Mouse (Mus musculus) hindbrain, embryonic 14.5 days (tissue): ENCODE data around the gene Ankrd40. TPM values are rescaled to one million over a fixed set of nuclear protein-coding genes. Genes with fewer than 3 reads are reported as not detected.

Experiments
- ATAC-seq: fragments of 200-750 bp; cut with Nextera tagmentation; 2 replicates; pipeline ENCODE4 v1.8.0; 2017; ENCODE audit warnings: moderate number of reproducible peaks, mild to moderate bottlenecking, moderate TSS enrichment, moderate library complexity; ENCODE audit not compliant: low FRiP score
- DNase-seq: peaks from one replicate; pipeline ENCODE4 v3.0.0-alpha.2; 2015; ENCODE audit warnings: low spot score
- H3K27ac ChIP-seq: fragments of 300-500 bp; sonication (generic); 2 replicates; pipeline ENCODE4 v1.5.1; 2014; ENCODE audit warnings: mild to moderate bottlenecking, moderate library complexity
- H3K27me3 ChIP-seq: fragments of 300-500 bp; sonication (generic); 2 replicates; pipeline ENCODE4 v1.6.1; 2014; ENCODE audit warnings: mild to moderate bottlenecking, low read length, mixed read lengths; ENCODE audit not compliant: control insufficient read depth, insufficient read depth
- H3K36me3 ChIP-seq: fragments of 300-500 bp; sonication (generic); replicated peaks from 2 replicates; pipeline ENCODE4 v1.6.1; 2014; ENCODE audit not compliant: control insufficient read depth, insufficient read depth
- H3K4me1 ChIP-seq: fragments of 300-500 bp; sonication (generic); replicated peaks from 2 replicates; pipeline ENCODE4 v1.6.1; 2014; ENCODE audit warnings: antibody characterized with exemption, low read length, mixed read lengths; ENCODE audit not compliant: control insufficient read depth, insufficient read depth
- H3K4me2 ChIP-seq: fragments of 300-500 bp; sonication (generic); replicated peaks from 2 replicates; pipeline ENCODE4 v1.6.1; 2014; ENCODE audit warnings: mild to moderate bottlenecking, moderate library complexity
- H3K4me3 ChIP-seq: fragments of 300-500 bp; sonication (generic); replicated peaks from 2 replicates; pipeline ENCODE4 v1.5.1; 2014; ENCODE audit warnings: mild to moderate bottlenecking, low read length
- H3K9ac ChIP-seq: fragments of 300-500 bp; sonication (generic); 2 replicates; pipeline ENCODE4 v1.6.1; 2014
- H3K9me3 ChIP-seq: fragments of 300-500 bp; sonication (generic); 2 replicates; pipeline ENCODE4 v1.6.1; 2016; ENCODE audit warnings: low read length; ENCODE audit not compliant: control insufficient read depth
- WGBS: fragments of 180-500 bp; shearing (Covaris S2); extraction: QIAGEN DNeasy Blood & Tissue Kit; methylation state at CpG from one replicate; pipeline ENCODE4 v1.1.7; 2014; 5-methylcytosine and 5-hydroxymethylcytosine counted together
- polyA plus RNA-seq: library from polyadenylated mRNA; unstranded; fragments of >200 nt; fragmentation: Nextera tagmentation; extraction: Ambion mirVana; gene quantifications from 2 replicates; pipeline ENCODE4 v1.2.1, GENCODE M21; 2014

The Ankrd40 gene
- polyA plus RNA-seq, 1 experiment from 2014 or later: 12.8 TPM

- Histone ChIP-seq H3K27ac (no peak overlapping the region), H3K4me1 (peaks cover 35% of the 10 kb centered on the region), H3K4me3 (no peak overlapping the region), H3K4me2 (no peak overlapping the region; the same call in 1 of the 2 replicates), H3K9ac (no peak overlapping the region), H3K9me3 (no peaks in the 10 kb centered on the region), H3K36me3 (peaks cover 14% of the 10 kb centered on the region), H3K27me3 (no peaks in the 10 kb centered on the region)
- WGBS: 92% methylated on average over 3 of the region's 3 CpGs
- ATAC-seq (no peak), DNase-seq (no peak)
Measured at GRCm38 (mm10) chr11:94330211-94330610, 2.4 kb downstream of the Ankrd40 start.

GRCm38 (mm10) chr11:94332726-94333125, 4.9 kb downstream of the Ankrd40 start:
- ATAC-seq (no peak), DNase-seq (no peak)
- Histone ChIP-seq H3K27me3 (no peaks in the 10 kb centered on the region), H3K9me3 (no peaks in the 10 kb centered on the region), H3K9ac (no peak overlapping the region), H3K4me1 (peaks cover 24% of the 10 kb centered on the region), H3K4me3 (no peak overlapping the region), H3K4me2 (no peak overlapping the region), H3K27ac (no peak overlapping the region), H3K36me3 (peaks cover 36% of the 10 kb centered on the region)
- 92% methylated on average over 6 of the region's 6 CpGs for WGBS

- 84% methylated on average over 8 of the region's 8 CpGs for WGBS
- peaks cover 15% of the 10 kb centered on the region for H3K4me1 ChIP-seq
- H3K27ac ChIP-seq: no peak overlapping the region
- no peak overlapping the region for H3K9ac ChIP-seq
- no peak for DNase-seq
- peaks cover 52% of the 10 kb centered on the region for H3K36me3 ChIP-seq
- H3K9me3 ChIP-seq: no peaks in the 10 kb centered on the region
- no peak for ATAC-seq
- H3K27me3 ChIP-seq: no peaks in the 10 kb centered on the region
- H3K4me3 ChIP-seq: no peak overlapping the region
- H3K4me2 ChIP-seq: no peak overlapping the region
Measured at GRCm38 (mm10) chr11:94334386-94334968, 6.7 kb downstream of the Ankrd40 start.

- Histone ChIP-seq H3K4me2 (no peak overlapping the region), H3K27ac (no peak overlapping the region), H3K27me3 (no peaks in the 10 kb centered on the region), H3K9me3 (no peaks in the 10 kb centered on the region), H3K4me1 (no peaks in the 10 kb centered on the region), H3K4me3 (no peak overlapping the region), H3K36me3 (peaks cover 61% of the 10 kb centered on the region), H3K9ac (no peak overlapping the region)
- no peak for ATAC-seq
- DNase-seq: no peak
Measured at GRCm38 (mm10) chr11:94336551-94336950, 8.8 kb downstream of the Ankrd40 start.

- H3K36me3 ChIP-seq: peaks cover 61% of the 10 kb centered on the region
- no peak for ATAC-seq
Measured at GRCm38 (mm10) chr11:94338347-94338746, 10.5 kb downstream of the Ankrd40 start.

GRCm38 (mm10) chr11:94339732-94340585, 12.2 kb downstream of the Ankrd40 start:
- no peak overlapping the region for H3K4me3 ChIP-seq
- H3K36me3 ChIP-seq: peaks cover 49% of the 10 kb centered on the region
- H3K4me2 ChIP-seq: no peak overlapping the region
- no peak overlapping the region for H3K27ac ChIP-seq
- WGBS: 58% methylated on average over 18 of the region's 18 CpGs
- DNase-seq: peak; percentile 83
- no peak overlapping the region for H3K9ac ChIP-seq
- peak; percentile 86 for ATAC-seq
- no peaks in the 10 kb centered on the region for H3K9me3 ChIP-seq
- no peaks in the 10 kb centered on the region for H3K27me3 ChIP-seq
- H3K4me1 ChIP-seq: peaks cover 12% of the 10 kb centered on the region

More at GRCm38 (mm10) chr11:94338347-94338746, 10.5 kb downstream of the Ankrd40 start:
- no peaks in the 10 kb centered on the region for H3K9me3 ChIP-seq
- no peak for DNase-seq
- peaks cover 12% of the 10 kb centered on the region for H3K4me1 ChIP-seq
- no peak overlapping the region for H3K9ac ChIP-seq
- H3K4me3 ChIP-seq: no peak overlapping the region
- 90% methylated on average over 2 of the region's 2 CpGs for WGBS
- H3K4me2 ChIP-seq: no peak overlapping the region
- H3K27me3 ChIP-seq: no peaks in the 10 kb centered on the region
- no peak overlapping the region for H3K27ac ChIP-seq

GRCm38 (mm10) chr11:94340948-94341933, 13.4 kb downstream of the Ankrd40 start:
- H3K4me1 ChIP-seq: peaks cover 12% of the 10 kb centered on the region
- no peak overlapping the region for H3K4me3 ChIP-seq
- WGBS: 59% methylated on average over 10 of the region's 10 CpGs

GRCm38 (mm10) chr11:94342114-94342905, 14.5 kb downstream of the Ankrd40 start:
- H3K4me2 ChIP-seq: no peak overlapping the region
- no peak for DNase-seq
- peak overlapping the region; percentile 22; the same call in 1 of the 2 replicates for H3K27ac ChIP-seq
- H3K27me3 ChIP-seq: no peaks in the 10 kb centered on the region
- WGBS: 12% methylated on average over 13 of the region's 13 CpGs
- H3K36me3 ChIP-seq: peaks cover 29% of the 10 kb centered on the region
- no peak for ATAC-seq
- H3K9ac ChIP-seq: no peak overlapping the region
- H3K4me3 ChIP-seq: no peak overlapping the region
- H3K4me1 ChIP-seq: peaks cover 12% of the 10 kb centered on the region
- H3K9me3 ChIP-seq: no peaks in the 10 kb centered on the region

More at GRCm38 (mm10) chr11:94340948-94341933, 13.4 kb downstream of the Ankrd40 start:
- Histone ChIP-seq H3K9ac (no peak overlapping the region), H3K36me3 (peaks cover 37% of the 10 kb centered on the region), H3K27me3 (no peaks in the 10 kb centered on the region), H3K4me2 (no peak overlapping the region), H3K9me3 (no peaks in the 10 kb centered on the region), H3K27ac (0 out of 2 replicates have a peak overlapping the region, but pooled peaks have one; percentile 22)
- no peak for DNase-seq
- ATAC-seq: no peak
